Mouse (Mus musculus) fat pad, adult 2 months (tissue): ENCODE results near the gene Derl3.

Source experiments
- DNase-seq: peaks from one replicate; pipeline ENCODE4 v3.0.0-alpha.2; 2011; ENCODE audit warnings: low read depth, low spot score; ENCODE audit errors: extremely low read depth

The Derl3 gene

GRCm38 (mm10) chr10:75939481-75940234, 46.4 kb downstream of the Derl3 start:
- no peak for DNase-seq

DNA sequence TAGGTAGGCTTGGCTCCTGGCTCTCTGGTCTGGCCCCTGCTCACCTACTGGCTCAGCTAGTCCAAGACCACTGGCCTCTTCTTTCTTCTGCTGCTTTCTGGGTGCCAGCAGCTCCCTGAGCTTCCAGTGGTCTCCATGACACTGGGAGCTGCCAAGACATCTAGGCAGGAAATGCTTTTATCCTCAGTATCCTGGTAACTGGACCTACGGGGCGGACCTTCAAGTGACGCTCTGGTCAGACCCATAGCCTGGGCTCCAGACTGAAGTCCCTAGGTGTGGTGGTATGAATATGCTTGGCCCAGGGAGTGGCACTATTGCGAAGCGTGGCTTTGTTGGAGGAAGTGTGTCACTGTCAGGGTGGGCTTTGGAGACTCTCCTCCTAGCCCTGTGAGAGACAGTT, 47.3 kb downstream of the Derl3 start, which contains the start of gene Gm867:
Gm867 (minus strand) TSS at position 153 of the 400 bp plus-strand sequence.
- DNase-seq = no peak

GRCm38 (mm10) chr10:75941042-75941824, 48.0 kb downstream of the Derl3 start:
- no peak for DNase-seq

GRCm38 (mm10) chr10:75942736-75943477, 49.7 kb downstream of the Derl3 start, which contains the start of gene Vpreb3:
Gene Vpreb3 (plus strand): TSS chr10:75943057.
- no peak for DNase-seq

- DNase-seq = no peak
These were observed 51.0 kb downstream of the Derl3 start for GRCm38 (mm10) chr10:75944066-75944772.

DNA sequence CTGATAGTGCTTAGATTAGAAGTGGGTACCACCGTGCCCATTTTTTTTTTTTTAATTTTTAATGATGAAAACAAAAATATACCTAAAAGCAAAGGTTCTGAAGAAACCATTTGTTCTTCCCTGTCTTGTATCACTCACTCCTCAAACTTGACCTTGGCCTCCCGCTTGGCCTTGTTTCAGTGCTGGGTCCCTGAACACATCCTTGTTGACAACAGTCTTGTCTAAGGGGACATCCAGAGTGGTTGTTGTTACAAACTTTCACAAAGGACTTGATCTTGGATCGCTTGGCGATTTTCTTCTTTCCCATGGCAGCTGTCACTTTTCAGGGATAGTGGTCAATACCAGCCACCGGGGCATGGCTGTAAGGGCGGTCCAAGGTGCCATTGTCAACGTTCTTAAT, 52.0 kb downstream of the Derl3 start:
- DNase-seq = no peak
